Mouse (Mus musculus): ENCODE measurements around the gene A230050P20Rik.

DNA sequence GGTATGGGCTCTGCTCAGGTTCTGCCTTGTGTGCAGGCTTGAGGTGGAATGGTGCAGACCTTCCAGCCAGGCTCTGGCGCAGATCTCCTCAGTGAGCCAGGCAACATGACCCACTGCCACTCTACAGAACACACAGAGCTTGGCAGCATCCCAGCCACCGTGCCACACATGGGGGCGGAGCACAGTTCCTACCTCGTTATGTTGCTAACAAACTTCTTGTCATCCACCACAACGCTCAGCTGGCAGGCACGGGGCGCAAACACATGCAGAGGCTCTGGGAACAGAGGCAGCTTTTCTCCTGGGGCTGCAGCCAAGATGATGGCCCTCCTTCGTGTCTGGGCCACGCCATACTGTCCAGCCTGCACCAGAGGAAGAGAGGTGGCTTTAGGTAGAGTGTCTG is 41.5 kb downstream of the A230050P20Rik start:
- TF ChIP-seq CTCF (conservative IDR thresholded peaks at IDR 0.05; ENCODE audit: low read length) (no peak), NANOG (IDR thresholded peaks at IDR 0.05; ENCODE audit: borderline replicate concordance, low read length) (no peak)
